In genomic region chr13:49144451-49144850, GRCm38 (mm10) we compare ENCODE assay signal across 10 mouse cellular contexts. TPM values are rescaled to one million over a fixed set of nuclear protein-coding genes. Genes with fewer than 3 reads are reported as not detected.
DNase-seq lines count a peak whose midpoint lies in the region; ATAC-seq and TF ChIP-seq lines count a peak whose summit lies in the region.
"Had no signal": no experiment of that assay in that cellular context is flagged by ENCODE, and none has a peak within 500 bp of the region (broad histone marks: within the 10 kb centered on the region; RNA-seq: fewer than 3 reads in every experiment).

No protein-coding gene starts in this region.

- peak overlapping the region; percentile 54 for H3K9ac ChIP-seq in neural tube, embryonic 13.5 days

- intact Hi-C loops in gastrocnemius, postnatal 14 days (cut with DNase I; ENCODE audit: low total_unique reads): no loop called here

- H3K4me2 ChIP-seq in neural tube, embryonic 13.5 days: peak overlapping the region; percentile 98
- H3K4me2 ChIP-seq: heart, embryonic 11.5 days had no signal

- H3K27ac ChIP-seq in layer of hippocampus, adult 2 months: peak overlapping the region; percentile 96
- no peak overlapping the region for H3K27ac ChIP-seq in neural tube, embryonic 13.5 days (replicated peaks)

- peak overlapping the region; percentile 43 for H3K4me3 ChIP-seq in layer of hippocampus, adult 2 months
- peak overlapping the region; percentile 97 for H3K4me3 ChIP-seq in neural tube, embryonic 13.5 days

- DNase-seq in layer of hippocampus, adult 2 months (ENCODE audit: low spot score in 2 of 2): no peak
- no peak for DNase-seq in layer of hippocampus, postnatal 25 days (ENCODE audit: extremely low spot score in 1 of 2, low spot score in 1 of 2)
- DNase-seq in cerebellum, postnatal 10 days: peak; percentile 84 to 87
- DNase-seq in gastrocnemius, postnatal 14 days: peak; percentile 32
- no peak for DNase-seq in right cerebral cortex, postnatal 25 days
- no peak for DNase-seq in thymus, postnatal 0 days (ENCODE audit: low spot score)
- DNase-seq: kidney, postnatal 10 days had no signal

- 43% methylated on average over 6 of the region's 6 CpGs for WGBS in neural tube, embryonic 13.5 days

- peaks cover 64% of the 10 kb centered on the region for H3K4me1 ChIP-seq in neural tube, embryonic 13.5 days (replicated peaks)

- no peaks in the 10 kb centered on the region for H3K9me3 ChIP-seq in neural tube, embryonic 13.5 days

- TF ChIP-seq CTCF in layer of hippocampus, adult 2 months (conservative IDR thresholded peaks at IDR 0.05): no peak

- ATAC-seq in neural tube, embryonic 13.5 days (ENCODE audit: low read depth): no peak
- no peak for ATAC-seq in CD4-positive, CD25-positive, alpha-beta regulatory T cell, adult 4 months

- H3K27me3 ChIP-seq in neural tube, embryonic 13.5 days: peaks cover 9% of the 10 kb centered on the region

- peaks cover 11% of the 10 kb centered on the region for H3K36me3 ChIP-seq in neural tube, embryonic 13.5 days

RNA-seq across cellular contexts. Expression of gene Wnk2, which starts 3.4 kb away (rescaled TPM):
- total RNA-seq in layer of hippocampus, adult 2 months (2021): 100 to 1,000 TPM in 1 of 2 experiments, 10 to 100 TPM in 1; 99.2 to 101 TPM
- 10 to 100 TPM; 88.2 to 98.9 TPM for total RNA-seq in layer of hippocampus, postnatal 25 days (2021)
- total RNA-seq in gastrocnemius, postnatal 14 days (2021): 10 to 100 TPM; 41.7 to 45.1 TPM
- polyA plus RNA-seq in neural tube, embryonic 13.5 days (2015; fragmentation: Nextera tagmentation; extraction: Ambion mirVana): 17.2 and 17.9 TPM in 2 replicates
- not detected for polyA plus RNA-seq in CD4-positive, CD25-positive, alpha-beta regulatory T cell, adult 4 months (2017; shearing (Covaris generic))
- 0.32 and 0.55 TPM in 2 replicates for polyA plus RNA-seq in thymus, postnatal 0 days (2015; fragmentation: Nextera tagmentation; extraction: Ambion mirVana)

RNA-seq across cellular contexts. Expression of gene Ninj1, which starts 42.8 kb away (rescaled TPM):
- 10 to 100 TPM; 17.9 to 20.3 TPM for total RNA-seq in layer of hippocampus, adult 2 months (2021)
- total RNA-seq in layer of hippocampus, postnatal 25 days (2021): 10 to 100 TPM; 23.6 to 25.1 TPM
- total RNA-seq in gastrocnemius, postnatal 14 days (2021): 10 to 100 TPM; 12.4 to 16.8 TPM
- polyA plus RNA-seq in neural tube, embryonic 13.5 days (2015; fragmentation: Nextera tagmentation; extraction: Ambion mirVana): 21.8 and 24.6 TPM in 2 replicates
- polyA plus RNA-seq in CD4-positive, CD25-positive, alpha-beta regulatory T cell, adult 4 months (2017; shearing (Covaris generic)): 10 to 100 TPM; 24.5 to 27.4 TPM
- 29.5 and 32.8 TPM in 2 replicates for polyA plus RNA-seq in thymus, postnatal 0 days (2015; fragmentation: Nextera tagmentation; extraction: Ambion mirVana)

Comparison
In these comparisons a context has a peak if more than half of its experiments do, and no peak if none do; other contexts are left out.
1. DNase-seq: peak in cerebellum, postnatal 10 days (2 of 2) and gastrocnemius, postnatal 14 days (single experiment); none in layer of hippocampus, adult 2 months (0 of 2), layer of hippocampus, postnatal 25 days (0 of 2), right cerebral cortex, postnatal 25 days (single experiment) and thymus, postnatal 0 days (single experiment).